Mouse (Mus musculus) heart, adult 2 months (tissue): ENCODE measurements around the gene Gm20388. TPM values are rescaled to one million over a fixed set of nuclear protein-coding genes. Genes with fewer than 3 reads are reported as not detected.
A peak's percentile ranks its signal among the peaks of the same experiment; 100 is the strongest.

Source experiments
- DNase-seq, 2 experiments: peaks; one replicate each; pipeline ENCODE4 v3.0.0; 2021
- H3K27ac ChIP-seq: fragments of 200-600 bp; 2 replicates; pipeline ENCODE4 v1.8.1; 2022
- H3K27me3 ChIP-seq: fragments of 200-500 bp; 2 replicates; pipeline ENCODE4 v1.6.1; 2012; ENCODE audit warnings: mild to moderate bottlenecking, low read length, inconsistent platforms, mixed read lengths; ENCODE audit not compliant: control insufficient read depth, insufficient read depth
- H3K36me3 ChIP-seq: fragments of 200-500 bp; 2 replicates; pipeline ENCODE4 v1.6.1; 2012; ENCODE audit warnings: low read length, inconsistent platforms; ENCODE audit not compliant: control insufficient read depth, insufficient read depth
- H3K4me1 ChIP-seq: fragments of 200-500 bp; 2 replicates; pipeline ENCODE4 v1.6.1; 2011; ENCODE audit warnings: low read length; ENCODE audit not compliant: control insufficient read depth, insufficient read depth
- H3K4me3 ChIP-seq: fragments of 200-600 bp; 2 replicates; pipeline ENCODE4 v1.8.1; 2022
- H3K79me2 ChIP-seq: fragments of 200-500 bp; replicated peaks from 2 replicates; pipeline ENCODE4 v1.6.1; 2012; ENCODE audit warnings: mild to moderate bottlenecking, inconsistent platforms, low read length, moderate library complexity, mixed read lengths; ENCODE audit not compliant: control insufficient read depth, insufficient read depth
- H3K9ac ChIP-seq: fragments of 200-500 bp; 2 replicates; pipeline ENCODE4 v1.6.1; 2012; ENCODE audit warnings: low read depth, mild to moderate bottlenecking, control low read depth, inconsistent platforms, low read length, mixed read lengths
- CTCF ChIP-seq: fragments of 200-600 bp; IDR thresholded peaks from 2 replicates; pipeline ENCODE4 v1.8.1; 2022; ENCODE audit warnings: antibody characterized with exemption, mild to moderate bottlenecking, moderate library complexity
- EP300 ChIP-seq: fragments of 200-500 bp; IDR thresholded peaks from 2 replicates; pipeline ENCODE4 v1.6.1; 2011; ENCODE audit warnings: low read depth, low read length, control low read depth; ENCODE audit not compliant: insufficient read depth
- POLR2A ChIP-seq: fragments of 200-500 bp; IDR thresholded peaks from 2 replicates; pipeline ENCODE4 v1.6.1; 2011; ENCODE audit warnings: mild to moderate bottlenecking, low read depth, low read length, control low read depth; ENCODE audit not compliant: insufficient read depth
- WGBS: fragments of 180-500 bp; shearing (Covaris S2); methylation state at CpG from one replicate; pipeline ENCODE4 v1.1.7; 2018; 5-methylcytosine and 5-hydroxymethylcytosine counted together
- intact Hi-C: fragments of 180-260 bp; cut with DNase I; formaldehyde crosslinking; loops from one replicate; pipeline ENCODE4 v1.15.1; 2025
- polyA plus RNA-seq: library from polyadenylated mRNA; depleted of rRNA; stranded (reverse); fragments of >200 nt; gene quantifications from 2 replicates; pipeline ENCODE4 v1.2.3, GENCODE M21; 2012
- total RNA-seq, 2 experiments: library from RNA; stranded (reverse); gene quantifications; 2 replicates each; pipeline ENCODE4 v1.2.3; 2021

The Gm20388 gene
- total and polyA plus RNA-seq, 3 experiments: 1.8 to 32.3 TPM; not detected in 1

DNA sequence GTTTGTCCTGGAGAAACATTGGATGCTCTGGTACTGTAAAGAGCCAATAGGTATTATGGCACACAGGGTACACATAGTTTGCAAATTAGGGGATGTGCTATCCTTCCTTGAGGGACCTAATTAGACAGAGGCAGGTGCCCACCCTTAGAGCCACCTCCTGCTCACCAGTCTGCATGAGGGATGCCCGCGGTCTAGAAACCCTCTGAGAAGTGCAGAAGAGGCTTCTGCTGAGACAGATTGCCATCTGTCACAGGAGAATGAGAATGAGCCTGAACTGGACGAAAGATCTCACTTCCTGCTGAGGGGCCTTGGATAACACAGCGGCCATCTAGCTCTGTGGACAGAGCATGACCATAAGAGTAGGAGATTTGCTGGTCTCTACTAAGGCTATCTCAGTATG, 3002.2 kb downstream of the Gm20388 start:
- Histone ChIP-seq H3K4me3 (no peak overlapping the region), H3K4me1 (peaks cover 10% of the 10 kb centered on the region), H3K79me2 (peaks cover 4% of the 10 kb centered on the region; the same call in 1 of the 2 replicates), H3K27me3 (no peaks in the 10 kb centered on the region), H3K9ac (no peak overlapping the region), H3K27ac (no peak overlapping the region), H3K36me3 (peaks cover 2% of the 10 kb centered on the region)
- intact Hi-C loops: loop anchor here (5.0 kb wide), 1 partner anchor 64 kb away; no protein-coding TSS in a partner anchor
- TF ChIP-seq POLR2A: no peak
- TF ChIP-seq CTCF: no peak
- no peak for TF ChIP-seq EP300
- 81% methylated on average over 4 of the region's 4 CpGs for WGBS
- no peak for DNase-seq

GRCm38 (mm10) chr8:122916766-122917165, 3006.1 kb downstream of the Gm20388 start:
- H3K4me1 ChIP-seq: peaks cover 20% of the 10 kb centered on the region
- H3K9ac ChIP-seq: no peak overlapping the region
- H3K4me3 ChIP-seq: no peak overlapping the region
- H3K36me3 ChIP-seq: peaks cover 2% of the 10 kb centered on the region
- no peak for DNase-seq
- no peaks in the 10 kb centered on the region for H3K27me3 ChIP-seq
- peaks cover 4% of the 10 kb centered on the region; the same call in 1 of the 2 replicates for H3K79me2 ChIP-seq
- 43% methylated on average over 3 of the region's 3 CpGs for WGBS
- intact Hi-C loops: no loop called here
- TF ChIP-seq POLR2A: no peak
- H3K27ac ChIP-seq: peak overlapping the region; percentile 81

- intact Hi-C loops: no loop called here
- Histone ChIP-seq H3K4me3 (no peak overlapping the region), H3K9ac (peak overlapping the region; percentile 13; the same call in 1 of the 2 replicates), H3K27ac (peak overlapping the region; percentile 81), H3K36me3 (peaks cover 3% of the 10 kb centered on the region), H3K79me2 (peaks cover 7% of the 10 kb centered on the region; the same call in 1 of the 2 replicates), H3K4me1 (peaks cover 24% of the 10 kb centered on the region), H3K27me3 (no peaks in the 10 kb centered on the region)
- DNase-seq: peak; percentile 67 to 73
- TF ChIP-seq POLR2A (peak; percentile 19; the same call in 1 of the 2 replicates), EP300 (no peak), CTCF (no peak)
- WGBS: 20% methylated on average over 11 of the region's 11 CpGs
Observed at GRCm38 (mm10) chr8:122917531-122918392, 3007.1 kb downstream of the Gm20388 start.

GRCm38 (mm10) chr8:122918438-122919107, 3007.9 kb downstream of the Gm20388 start:
- DNase-seq: no peak
- peaks cover 28% of the 10 kb centered on the region for H3K4me1 ChIP-seq
- H3K36me3 ChIP-seq: peaks cover 8% of the 10 kb centered on the region
- H3K79me2 ChIP-seq: peaks cover 8% of the 10 kb centered on the region; the same call in 1 of the 2 replicates
- H3K27ac ChIP-seq: peak overlapping the region; percentile 81
- WGBS: 50% methylated on average over 7 of the region's 7 CpGs
- H3K27me3 ChIP-seq: no peaks in the 10 kb centered on the region
- intact Hi-C loops: no loop called here
- no peak overlapping the region for H3K9ac ChIP-seq
- TF ChIP-seq CTCF: no peak
- no peak for TF ChIP-seq POLR2A
- no peak for TF ChIP-seq EP300
- H3K4me3 ChIP-seq: no peak overlapping the region

DNA sequence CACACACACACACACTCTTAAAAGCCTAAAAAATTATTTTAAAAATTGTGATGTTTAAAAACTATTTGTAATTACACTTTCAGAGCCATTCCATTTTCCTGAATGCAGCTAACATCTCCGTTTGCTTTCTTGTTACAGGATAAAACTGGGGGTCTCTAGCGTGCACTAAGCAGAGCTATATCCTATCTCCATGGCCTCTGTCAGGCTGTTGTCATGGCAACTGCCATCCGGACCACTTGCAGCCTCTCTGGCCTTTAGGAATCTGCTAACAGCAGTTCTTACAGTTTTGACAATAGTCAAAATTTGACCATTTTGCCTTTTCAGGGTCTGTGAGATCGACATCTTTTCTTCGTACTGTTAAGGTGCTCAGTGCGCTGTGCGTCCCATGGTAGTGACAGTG, 3010.2 kb downstream of the Gm20388 start:
- TF ChIP-seq CTCF (no peak), EP300 (no peak), POLR2A (no peak)

DNA sequence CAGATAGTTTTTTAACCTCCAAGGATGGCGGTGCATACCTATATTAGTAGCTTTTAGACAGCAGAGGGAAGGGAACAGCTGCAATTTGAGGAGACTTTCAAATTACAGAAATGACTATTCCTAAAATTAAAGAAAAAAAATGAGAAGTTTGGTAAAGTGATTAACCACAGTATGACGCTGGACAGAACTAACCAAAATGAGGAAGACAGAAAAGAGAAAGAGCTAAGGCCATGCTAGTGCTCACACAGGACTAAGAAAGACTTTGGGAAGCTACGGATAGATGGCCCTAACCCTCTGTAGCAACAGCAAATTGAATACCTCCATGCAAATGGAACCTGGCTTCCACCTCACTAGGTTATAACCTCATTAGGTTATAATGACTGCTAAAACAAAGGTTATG, 3012.3 kb downstream of the Gm20388 start:
- no peak for TF ChIP-seq POLR2A
- no peak for TF ChIP-seq CTCF
- TF ChIP-seq EP300: no peak
- no peaks in the 10 kb centered on the region for H3K27me3 ChIP-seq
- intact Hi-C loops: no loop called here
- 72% methylated on average over 3 of the region's 3 CpGs for WGBS
- H3K4me3 ChIP-seq: no peak overlapping the region
- peaks cover 39% of the 10 kb centered on the region for H3K4me1 ChIP-seq
- peak overlapping the region; percentile 78 for H3K27ac ChIP-seq
- no peak overlapping the region for H3K9ac ChIP-seq
- H3K79me2 ChIP-seq: peaks cover 14% of the 10 kb centered on the region
- peaks cover 19% of the 10 kb centered on the region for H3K36me3 ChIP-seq
- DNase-seq: no peak

More for the DNA sequence above, 3010.2 kb downstream of the Gm20388 start:
- Histone ChIP-seq H3K9ac (no peak overlapping the region), H3K36me3 (peaks cover 8% of the 10 kb centered on the region), H3K27ac (no peak overlapping the region), H3K79me2 (peaks cover 11% of the 10 kb centered on the region), H3K4me1 (peaks cover 36% of the 10 kb centered on the region), H3K4me3 (no peak overlapping the region), H3K27me3 (no peaks in the 10 kb centered on the region)
- WGBS: 74% methylated on average over 7 of the region's 7 CpGs
- no peak for DNase-seq
- intact Hi-C loops: no loop called here
